Mouse (Mus musculus) frontal cortex, postnatal 36 days (tissue): ENCODE data around the gene Icam4.
"Not testable (repeated sequence)": the region's sequence is repeated elsewhere in the genome, so short reads cannot be mapped to it uniquely, and the experiment has no call there.

Experiments used
- DNase-seq, 2 experiments: peaks; one replicate each; pipeline ENCODE4 v3.0.0; 2022; ENCODE audit warnings: low spot score in 2 of 2

Icam4 gene

DNA sequence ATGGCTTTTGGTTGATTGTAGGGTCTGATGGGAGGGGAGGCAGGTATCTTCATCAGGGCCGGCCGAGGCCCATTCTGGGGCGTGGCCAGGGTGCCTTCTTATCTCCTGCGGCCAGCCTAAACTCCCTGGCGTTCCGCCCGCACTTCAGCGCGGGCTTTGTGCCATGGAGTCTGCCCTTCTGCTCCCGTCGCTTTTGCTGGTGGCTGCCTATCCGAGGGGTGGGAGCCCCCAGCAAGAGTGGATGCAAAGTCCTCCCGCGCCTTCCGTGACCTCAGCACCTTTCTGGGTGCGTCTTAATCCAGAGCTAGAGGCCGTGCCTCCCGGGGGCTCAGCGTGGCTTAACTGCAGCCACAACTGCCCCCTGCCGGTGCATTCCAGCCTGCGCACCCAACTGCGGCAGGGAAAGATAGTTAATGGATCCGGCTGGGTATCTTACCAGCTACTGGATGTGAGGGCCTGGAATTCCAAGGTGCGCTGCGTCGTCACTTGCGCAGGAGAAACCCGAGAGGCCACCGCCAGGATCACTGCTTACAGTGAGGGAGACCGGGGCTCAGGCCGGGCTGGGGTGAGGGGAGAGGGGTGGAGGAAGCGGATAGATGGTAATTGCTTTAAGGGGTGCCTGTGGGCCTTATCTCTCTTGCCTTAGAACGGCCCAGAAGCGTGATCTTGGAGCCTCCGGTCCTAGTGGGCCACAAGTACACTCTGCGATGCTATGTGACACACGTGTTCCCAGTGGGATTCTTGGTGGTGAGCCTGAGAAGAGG lies at the start of gene Icam4:
Gene Icam4 (plus strand): TSS at position 83 of the 764 bp plus-strand sequence.
- peak; percentile 69 to 76 for DNase-seq

DNA sequence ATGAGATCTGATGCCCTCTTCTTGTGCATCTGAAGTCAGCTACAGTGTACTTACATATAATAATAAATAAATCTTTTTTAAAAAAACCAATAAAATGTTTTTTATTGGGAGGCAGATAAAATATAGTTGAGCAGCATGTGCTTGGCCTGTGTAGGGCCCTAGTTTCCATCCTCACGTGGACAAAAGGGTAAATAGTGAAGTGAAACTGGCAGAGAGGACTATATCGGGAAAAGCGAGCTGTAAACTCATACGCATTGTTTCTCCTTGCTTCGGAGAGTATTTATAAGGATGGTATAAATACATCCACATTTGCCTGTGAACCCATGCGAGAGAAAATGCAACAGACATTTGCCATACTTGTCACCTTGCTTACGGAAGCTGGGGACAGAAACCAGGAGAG lies 49.4 kb upstream of the Icam4 start:
- DNase-seq = no peak

- DNase-seq = no peak
Observed at GRCm38 (mm10) chr9:20982171-20982570, 47.0 kb upstream of the Icam4 start.

- no peak for DNase-seq
Observed at GRCm38 (mm10) chr9:20983169-20983568, 46.0 kb upstream of the Icam4 start.

GRCm38 (mm10) chr9:20986952-20987686 lies 42.1 kb upstream of the Icam4 start:
- no peak for DNase-seq

DNA sequence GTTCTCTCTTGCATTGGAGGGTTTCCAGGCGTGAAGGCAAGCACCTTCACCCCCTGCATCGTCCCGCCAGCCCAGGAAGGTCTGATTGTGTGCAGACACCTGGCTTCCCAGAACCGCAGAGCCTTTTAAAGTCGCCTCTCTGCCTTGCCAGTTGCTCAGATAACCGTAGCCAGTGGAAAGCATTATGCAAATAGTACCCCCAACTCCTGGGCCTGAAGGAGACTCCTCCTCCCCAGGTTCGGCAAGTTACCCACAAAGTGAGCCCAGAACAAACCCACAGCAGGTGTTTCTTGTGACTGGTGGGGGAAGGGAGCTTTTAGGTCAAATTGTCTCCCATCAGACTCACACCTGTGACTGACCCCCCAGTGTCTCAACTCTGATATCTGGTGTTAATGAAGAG lies 41.2 kb upstream of the Icam4 start:
- no peak for DNase-seq

DNA sequence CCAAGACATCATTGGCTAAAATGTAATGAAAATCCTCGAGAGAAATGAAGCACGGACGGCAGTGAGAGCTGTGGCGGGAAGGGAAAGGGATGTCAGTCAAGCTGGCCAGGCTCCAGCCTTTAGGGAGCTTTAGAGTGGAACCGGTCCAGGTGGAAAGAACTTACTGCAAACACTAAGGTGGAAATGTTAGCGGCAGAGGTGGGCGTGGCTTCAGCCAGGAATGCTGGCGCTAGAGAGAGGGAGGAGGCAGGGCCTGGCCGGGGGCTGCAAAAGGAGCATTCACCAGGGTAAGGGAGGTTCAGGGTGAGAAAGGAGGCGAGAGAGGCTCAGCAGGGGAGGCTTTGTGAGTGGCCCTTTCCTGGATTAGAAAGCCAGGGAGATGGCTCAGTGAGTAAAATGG lies 38.3 kb upstream of the Icam4 start:
- no peak for DNase-seq

- no peak for DNase-seq
Observed at GRCm38 (mm10) chr9:20991587-20991986, 37.6 kb upstream of the Icam4 start.

GRCm38 (mm10) chr9:20993165-20993898 lies 35.8 kb upstream of the Icam4 start:
- DNase-seq = no peak

GRCm38 (mm10) chr9:20995069-20995468 lies 34.1 kb upstream of the Icam4 start:
- no peak for DNase-seq

- DNase-seq = no peak
Observed at GRCm38 (mm10) chr9:20997065-20997464, 32.1 kb upstream of the Icam4 start.

GRCm38 (mm10) chr9:20998337-20998736 lies 30.8 kb upstream of the Icam4 start:
- DNase-seq = not testable (repeated sequence)

DNA sequence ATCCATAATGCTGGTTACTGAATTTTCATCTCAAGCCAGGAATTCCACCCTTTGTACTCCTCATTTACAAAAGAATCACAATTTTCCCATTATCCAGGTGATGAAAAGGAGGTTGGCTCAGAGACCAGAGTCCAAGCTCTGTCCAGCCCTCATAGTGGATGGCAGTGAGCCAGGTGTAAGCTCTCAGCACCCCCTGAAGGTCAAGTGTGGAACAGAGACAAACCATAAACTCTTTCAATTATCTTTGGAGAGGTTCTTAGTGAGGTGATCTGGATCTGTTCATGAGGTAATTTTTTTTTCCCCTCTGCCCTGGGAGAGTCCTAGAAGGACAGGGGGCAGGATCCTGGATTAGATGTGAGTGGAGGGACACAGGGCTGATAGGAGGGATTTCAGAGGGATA lies 28.4 kb upstream of the Icam4 start:
- no peak for DNase-seq

GRCm38 (mm10) chr9:21001651-21002200 lies 27.4 kb upstream of the Icam4 start:
- no peak for DNase-seq

- DNase-seq = no peak
Observed at GRCm38 (mm10) chr9:21002270-21002626, 26.9 kb upstream of the Icam4 start.

DNA sequence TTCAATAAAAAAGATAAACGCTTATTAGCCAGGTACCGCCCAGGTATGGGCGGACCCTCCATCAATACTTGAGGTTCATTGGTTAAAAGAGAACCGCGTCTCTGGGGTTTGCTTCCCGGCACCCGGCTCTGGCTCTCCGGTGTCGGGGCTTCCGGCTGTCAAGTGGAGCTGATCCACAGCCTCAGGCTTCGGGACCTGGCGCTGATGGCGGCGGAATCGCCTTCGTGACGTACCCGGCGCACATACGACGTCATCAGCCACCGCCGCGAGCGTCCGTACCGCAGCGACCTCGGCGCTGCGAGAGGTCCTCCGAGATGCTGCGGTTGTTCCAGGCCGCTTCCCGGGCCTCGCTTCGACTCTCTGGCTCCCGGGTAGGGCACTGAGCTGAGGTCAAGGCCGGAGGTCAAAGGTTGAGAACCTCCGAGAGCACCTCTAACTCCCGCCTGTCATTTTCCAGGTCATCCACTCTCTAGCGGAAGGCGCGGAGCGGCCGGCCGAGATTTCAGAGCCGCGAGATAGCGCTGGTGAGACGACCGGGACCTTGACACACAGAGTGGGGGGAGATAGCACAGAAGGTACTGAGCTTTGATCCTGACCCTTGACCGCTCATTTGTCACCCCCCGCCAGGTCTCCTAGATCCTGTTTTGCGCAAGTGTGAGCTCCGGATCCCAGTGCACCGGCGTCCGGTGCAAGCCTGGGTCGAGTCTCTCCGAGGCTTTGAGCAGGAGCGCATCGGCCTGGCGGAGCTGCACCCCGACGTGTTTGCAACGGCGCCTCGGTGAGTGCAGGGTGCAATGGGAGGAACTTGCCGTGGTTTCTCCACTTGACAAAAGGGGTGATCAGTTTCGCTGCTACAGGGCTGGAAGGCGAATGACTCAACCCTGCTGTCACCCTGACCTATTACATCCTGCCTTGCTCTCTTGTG lies 26.3 kb upstream of the Icam4 start, which contains the start of gene Mrpl4:
Gene Mrpl4 (plus strand): TSS at position 112 of the 925 bp plus-strand sequence.
- peak; percentile 91 to 93 for DNase-seq

DNA sequence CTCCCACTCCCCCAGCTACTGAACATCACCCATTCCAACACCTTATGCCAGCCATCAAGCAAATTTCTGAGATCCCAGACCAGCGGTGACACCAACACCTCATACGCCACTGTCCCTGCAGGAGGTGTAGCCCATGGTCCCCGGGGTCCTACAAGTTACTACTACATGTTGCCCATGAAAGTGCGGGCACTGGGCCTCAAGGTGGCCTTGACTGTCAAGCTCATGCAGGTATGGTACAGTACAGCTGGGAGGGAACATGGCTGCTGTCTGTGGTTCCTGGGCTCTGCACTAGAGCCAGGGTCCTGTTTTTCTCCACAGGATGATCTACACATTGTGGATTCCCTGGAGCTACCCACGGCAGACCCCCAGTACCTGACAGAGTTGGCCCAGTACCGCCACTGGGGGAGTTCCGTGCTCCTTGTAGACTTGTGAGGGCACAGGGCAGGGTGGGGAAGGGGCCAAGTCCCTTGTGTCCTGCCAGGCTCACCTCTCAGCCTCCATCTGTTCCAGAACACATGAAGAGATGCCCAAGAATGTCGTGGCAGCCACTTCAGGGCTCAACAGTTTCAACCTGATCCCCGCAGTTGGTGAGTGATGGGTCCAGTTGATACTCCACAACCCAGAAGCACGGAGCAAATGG lies 21.7 kb upstream of the Icam4 start:
- no peak for DNase-seq

- DNase-seq = no peak
Observed at GRCm38 (mm10) chr9:21008007-21008406, 21.2 kb upstream of the Icam4 start.

DNA sequence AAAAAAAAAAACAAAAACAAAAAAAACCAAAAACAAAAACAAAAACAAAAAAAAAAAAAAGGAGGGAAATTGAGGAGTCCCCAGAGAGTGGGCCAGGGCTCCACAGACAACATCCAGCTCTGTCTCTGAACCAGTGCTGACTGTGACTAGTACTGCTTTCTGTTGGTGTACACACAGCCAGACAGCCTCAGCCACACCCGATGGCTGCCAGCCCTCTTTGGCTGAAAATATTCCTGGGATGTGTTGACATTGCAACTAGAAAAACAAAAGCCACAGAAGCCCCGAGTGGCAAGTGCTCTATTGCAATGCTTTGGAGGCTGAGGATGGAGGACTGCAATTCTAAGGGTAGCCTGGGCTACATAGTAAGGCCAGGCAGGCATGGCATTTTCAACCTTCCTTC lies 18.8 kb upstream of the Icam4 start:
- DNase-seq = no peak

DNA sequence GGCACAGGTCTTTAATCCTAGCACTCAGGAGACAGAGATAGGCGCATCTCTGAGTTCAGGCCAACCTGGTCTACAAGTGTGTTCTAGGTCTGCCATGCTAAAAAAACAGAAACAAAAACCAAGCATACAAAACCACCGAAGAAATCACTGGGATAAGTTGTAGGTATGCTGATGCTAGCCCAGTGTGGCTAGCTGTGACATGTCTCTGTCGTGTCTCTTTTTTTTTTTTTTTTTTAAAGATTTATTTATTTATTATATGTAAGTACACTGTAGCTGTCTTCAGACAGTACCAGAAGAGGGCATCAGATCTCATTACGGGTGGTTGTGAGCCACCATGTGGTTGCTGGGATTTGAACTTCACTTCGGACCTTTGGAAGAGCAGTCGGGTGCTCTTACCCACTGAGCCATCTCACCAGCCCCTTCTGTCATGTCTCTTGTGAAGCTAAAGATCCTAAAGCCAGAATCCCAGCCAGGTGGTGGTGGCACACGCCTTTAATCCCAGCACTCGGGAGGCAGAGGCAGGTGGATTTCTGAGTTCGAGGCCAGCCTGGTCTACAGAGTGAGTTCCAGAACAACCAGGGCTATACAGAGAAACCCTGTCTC lies 18.1 kb upstream of the Icam4 start:
- DNase-seq = not testable (repeated sequence)
